Mouse (Mus musculus): Measurements from ENCODE around the gene Cd177. TPM values are rescaled to one million over a fixed set of nuclear protein-coding genes. Genes with fewer than 3 reads are reported as not detected.
"Not testable (repeated sequence)": the region's sequence is repeated elsewhere in the genome, so short reads cannot be mapped to it uniquely, and the experiment has no call there.

Cd177 gene
- polyA plus RNA-seq, 1 experiment = not detected

- no peak for TF ChIP-seq CTCF (IDR thresholded peaks at IDR 0.05; ENCODE audit: extremely low read depth, insufficient read depth, low read length)
- no peak for TF ChIP-seq POLR2A (IDR thresholded peaks at IDR 0.05; ENCODE audit: extremely low read depth, insufficient read depth, low read length)
- no peak overlapping the region for H3K4me3 ChIP-seq (ENCODE audit: insufficient read depth, low read length)
- H3K27ac ChIP-seq (ENCODE audit: insufficient read depth, low read length) = no peak overlapping the region
- no peaks in the 10 kb centered on the region for H3K4me1 ChIP-seq (ENCODE audit: control insufficient read depth, insufficient read depth, low read length)
Observed at GRCm38 (mm10) chr7:24761161-24761560, 1.1 kb upstream of the Cd177 start.

GRCm38 (mm10) chr7:24758520-24758919 lies 1.6 kb downstream of the Cd177 start:
- no peak for TF ChIP-seq CTCF (IDR thresholded peaks at IDR 0.05; ENCODE audit: extremely low read depth, insufficient read depth, low read length)
- no peak for TF ChIP-seq POLR2A (IDR thresholded peaks at IDR 0.05; ENCODE audit: extremely low read depth, insufficient read depth, low read length)
- Histone ChIP-seq H3K4me3 (ENCODE audit: insufficient read depth, low read length) (no peak overlapping the region), H3K27ac (ENCODE audit: insufficient read depth, low read length) (no peak overlapping the region), H3K4me1 (ENCODE audit: control insufficient read depth, insufficient read depth, low read length) (no peaks in the 10 kb centered on the region)

DNA sequence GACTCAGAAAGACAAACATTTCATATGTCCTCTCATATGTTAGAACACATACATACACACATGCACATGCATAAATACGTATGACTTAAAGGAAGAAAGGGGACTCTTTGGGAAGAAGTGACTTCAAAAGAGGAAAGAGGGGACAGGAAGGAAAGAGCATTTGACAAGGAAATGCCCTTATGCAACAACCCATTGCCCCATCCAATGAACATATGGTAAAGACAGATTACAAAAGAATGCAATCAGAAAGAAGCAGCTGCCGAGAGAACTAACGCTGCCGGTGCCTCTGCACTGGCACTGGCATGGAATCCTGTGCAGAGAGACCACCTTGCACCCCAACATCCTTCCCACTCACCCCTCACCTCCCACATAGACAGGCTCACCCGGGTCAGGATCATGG lies 6.6 kb downstream of the Cd177 start:
- no peaks in the 10 kb centered on the region for H3K4me1 ChIP-seq (ENCODE audit: control insufficient read depth, insufficient read depth, low read length)
- H3K27ac ChIP-seq (ENCODE audit: insufficient read depth, low read length) = no peak overlapping the region
- TF ChIP-seq POLR2A (IDR thresholded peaks at IDR 0.05; ENCODE audit: extremely low read depth, insufficient read depth, low read length) (no peak), CTCF (IDR thresholded peaks at IDR 0.05; ENCODE audit: extremely low read depth, insufficient read depth, low read length) (no peak)
- H3K4me3 ChIP-seq (ENCODE audit: insufficient read depth, low read length) = no peak overlapping the region

DNA sequence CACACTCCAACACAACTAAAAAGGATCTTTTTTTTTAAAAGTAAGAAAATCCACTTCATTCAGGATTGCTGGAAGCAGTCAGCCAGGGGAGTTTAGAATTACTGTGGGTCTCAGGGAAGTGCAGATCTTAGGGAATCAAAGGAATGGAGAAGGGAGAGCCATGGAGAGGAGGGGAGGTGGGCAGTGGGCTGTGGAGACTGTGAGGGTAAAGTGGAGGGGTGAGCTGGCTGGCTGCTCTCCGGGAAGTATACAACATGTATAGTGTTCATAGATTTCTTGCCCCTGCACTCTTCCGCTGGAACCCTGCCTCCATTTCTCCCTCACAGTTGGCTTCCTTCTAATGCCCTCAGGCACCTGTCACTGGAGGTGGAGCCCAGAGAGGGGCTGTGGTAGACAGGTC lies 8.5 kb downstream of the Cd177 start:
- TF ChIP-seq CTCF (IDR thresholded peaks at IDR 0.05; ENCODE audit: extremely low read depth, insufficient read depth, low read length) (no peak), POLR2A (IDR thresholded peaks at IDR 0.05; ENCODE audit: extremely low read depth, insufficient read depth, low read length) (no peak)
- H3K27ac ChIP-seq (ENCODE audit: insufficient read depth, low read length) = no peak overlapping the region
- H3K4me1 ChIP-seq (ENCODE audit: control insufficient read depth, insufficient read depth, low read length) = no peaks in the 10 kb centered on the region
- H3K4me3 ChIP-seq (ENCODE audit: insufficient read depth, low read length) = no peak overlapping the region

- Histone ChIP-seq H3K27ac (ENCODE audit: insufficient read depth, low read length) (no peak overlapping the region), H3K4me3 (ENCODE audit: insufficient read depth, low read length) (no peak overlapping the region), H3K4me1 (ENCODE audit: control insufficient read depth, insufficient read depth, low read length) (no peaks in the 10 kb centered on the region)
- TF ChIP-seq CTCF (IDR thresholded peaks at IDR 0.05; ENCODE audit: extremely low read depth, insufficient read depth, low read length) (no peak), POLR2A (IDR thresholded peaks at IDR 0.05; ENCODE audit: extremely low read depth, insufficient read depth, low read length) (no peak)
Observed at GRCm38 (mm10) chr7:24750695-24751094, 9.4 kb downstream of the Cd177 start.

DNA sequence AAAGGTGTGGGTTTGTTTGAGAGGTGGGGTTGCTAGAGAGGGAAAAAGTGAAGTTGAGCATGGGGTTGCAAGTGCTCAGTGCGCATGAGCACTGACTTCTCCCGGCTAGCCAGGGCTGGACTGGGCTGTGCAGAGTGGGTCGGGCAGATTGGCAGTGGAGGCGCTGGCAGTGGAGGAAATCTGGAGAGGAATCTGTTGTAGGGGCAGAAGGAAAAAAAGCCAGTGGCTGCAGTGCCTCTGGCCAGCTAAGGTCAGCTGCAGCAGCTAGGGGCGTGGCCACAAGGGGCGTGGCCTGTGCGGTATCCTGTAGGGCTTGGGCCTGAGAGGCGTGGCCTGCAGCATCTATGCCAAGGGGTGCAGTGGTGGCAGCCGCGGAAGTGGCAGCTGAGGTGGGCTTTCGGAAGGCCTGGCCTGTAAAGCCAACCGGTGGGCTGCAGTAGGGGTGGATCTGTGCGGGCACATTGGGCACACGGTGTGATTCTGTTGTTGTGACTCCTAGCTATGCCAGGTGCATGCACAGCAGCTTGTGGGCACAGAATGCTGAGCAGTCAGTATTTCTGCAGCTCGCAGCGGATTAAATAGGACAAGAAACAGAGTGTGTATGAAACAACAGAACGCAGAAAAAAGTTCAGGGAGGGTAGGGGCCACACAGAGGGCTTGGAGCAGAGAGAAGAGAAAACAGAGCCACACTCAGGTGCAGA lies 24.0 kb downstream of the Cd177 start:
- Histone ChIP-seq H3K4me3 (ENCODE audit: insufficient read depth, low read length) (no peak overlapping the region), H3K4me1 (ENCODE audit: control insufficient read depth, insufficient read depth, low read length) (no peaks in the 10 kb centered on the region), H3K27ac (ENCODE audit: insufficient read depth, low read length) (no peak overlapping the region)
- TF ChIP-seq POLR2A (IDR thresholded peaks at IDR 0.05; ENCODE audit: extremely low read depth, insufficient read depth, low read length) (no peak), CTCF (IDR thresholded peaks at IDR 0.05; ENCODE audit: extremely low read depth, insufficient read depth, low read length) (no peak)

DNA sequence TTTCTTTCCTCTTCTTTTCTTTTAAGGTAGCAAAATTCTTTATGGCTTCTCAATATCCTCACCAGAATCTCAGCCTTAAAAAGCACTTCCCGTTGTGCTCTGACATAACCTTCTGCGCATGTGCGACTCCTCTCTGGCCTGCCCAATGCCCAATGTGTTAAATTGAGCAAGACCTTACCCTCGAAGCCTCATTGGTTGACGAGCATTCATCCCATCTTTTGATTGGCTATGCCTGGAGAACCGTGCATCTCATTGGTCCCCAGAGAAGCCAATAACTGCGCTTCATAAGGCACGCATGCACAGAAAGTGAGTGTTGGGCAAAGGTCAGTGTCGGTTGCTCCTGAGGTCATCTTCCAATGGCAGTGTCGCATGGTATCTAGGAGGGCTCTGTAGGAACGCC lies 33.3 kb downstream of the Cd177 start, which contains the start of gene Gm4763:
Gm4763 (minus strand) TSS at position 101 of the 400 bp plus-strand sequence.
- H3K4me1 ChIP-seq (ENCODE audit: control insufficient read depth, insufficient read depth, low read length); H3K4me3 ChIP-seq (ENCODE audit: insufficient read depth, low read length); H3K27ac ChIP-seq (ENCODE audit: insufficient read depth, low read length): not testable (repeated sequence)

DNA sequence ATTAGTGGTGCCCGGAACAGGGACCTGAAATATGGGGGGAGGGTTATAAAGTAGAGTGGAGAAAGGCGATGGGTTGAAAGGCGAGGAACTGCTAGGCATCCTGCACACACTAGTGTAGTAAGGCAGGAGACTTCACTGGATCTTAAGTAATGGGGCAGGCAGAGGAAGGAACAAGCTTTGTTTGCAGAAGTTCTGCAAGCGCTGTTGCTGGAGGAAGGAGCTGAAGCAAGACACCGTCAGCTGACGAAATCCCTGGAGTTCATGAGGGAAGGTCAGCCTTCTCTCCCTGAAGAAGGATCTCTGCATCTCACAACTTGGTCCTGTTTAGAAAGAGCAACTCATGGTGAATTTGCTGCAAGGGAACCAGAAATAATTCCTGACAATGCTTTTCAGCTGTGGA lies 45.1 kb downstream of the Cd177 start:
- H3K27ac ChIP-seq (ENCODE audit: insufficient read depth, low read length) = no peak overlapping the region
- TF ChIP-seq POLR2A (IDR thresholded peaks at IDR 0.05; ENCODE audit: extremely low read depth, insufficient read depth, low read length) (no peak), CTCF (IDR thresholded peaks at IDR 0.05; ENCODE audit: extremely low read depth, insufficient read depth, low read length) (no peak)
- peaks cover 4% of the 10 kb centered on the region; the same call in 1 of the 2 replicates for H3K4me1 ChIP-seq (ENCODE audit: control insufficient read depth, insufficient read depth, low read length)
- no peak overlapping the region for H3K4me3 ChIP-seq (ENCODE audit: insufficient read depth, low read length)

GRCm38 (mm10) chr7:24708832-24709292 lies 51.2 kb downstream of the Cd177 start, which contains the start of gene BC049730:
BC049730 (plus strand) TSS chr7:24709242.
- TF ChIP-seq POLR2A (IDR thresholded peaks at IDR 0.05; ENCODE audit: extremely low read depth, insufficient read depth, low read length) (no peak), CTCF (IDR thresholded peaks at IDR 0.05; ENCODE audit: extremely low read depth, insufficient read depth, low read length) (no peak)
- H3K4me1 ChIP-seq (ENCODE audit: control insufficient read depth, insufficient read depth, low read length) = no peaks in the 10 kb centered on the region
- H3K27ac ChIP-seq (ENCODE audit: insufficient read depth, low read length) = no peak within 1 kb of the TSS
- H3K4me3 ChIP-seq (ENCODE audit: insufficient read depth, low read length) = no peak within 1 kb of the TSS

- not testable (repeated sequence) for H3K4me3 ChIP-seq (ENCODE audit: insufficient read depth, low read length); H3K4me1 ChIP-seq (ENCODE audit: control insufficient read depth, insufficient read depth, low read length); H3K27ac ChIP-seq (ENCODE audit: insufficient read depth, low read length)
Observed at GRCm38 (mm10) chr7:24702841-24703240, 57.3 kb downstream of the Cd177 start.

GRCm38 (mm10) chr7:24697891-24698290 lies 62.2 kb downstream of the Cd177 start:
- H3K4me1 ChIP-seq (ENCODE audit: control insufficient read depth, insufficient read depth, low read length); H3K27ac ChIP-seq (ENCODE audit: insufficient read depth, low read length); H3K4me3 ChIP-seq (ENCODE audit: insufficient read depth, low read length): not testable (repeated sequence)

Other genes starting within 250 kb of the Cd177 start
- gene AC161166.1, start 247.9 kb downstream of the Cd177 start, polyA plus RNA-seq (2012; rRNA removed) = not detected in 2 replicates
- 52.9 and 53.9 TPM in 2 replicates for gene Irgq, start 229.6 kb downstream of the Cd177 start, polyA plus RNA-seq (2012; rRNA removed)
- 0.33 TPM in 1 of 2 replicates, not detected in the other for gene Pinlyp, start 214.2 kb downstream of the Cd177 start, polyA plus RNA-seq (2012; rRNA removed)
- 41.6 and 46.2 TPM in 2 replicates for gene Xrcc1, start 214.0 kb downstream of the Cd177 start, polyA plus RNA-seq (2012; rRNA removed)
- 18.4 and 19.4 TPM in 2 replicates for gene Ethe1, start 172.8 kb downstream of the Cd177 start, polyA plus RNA-seq (2012; rRNA removed)
- 7.3 and 7.4 TPM in 2 replicates for gene Zfp575, start 172.7 kb downstream of the Cd177 start, polyA plus RNA-seq (2012; rRNA removed)
- 0.08 and 0.11 TPM in 2 replicates for gene Phldb3, start 149.5 kb downstream of the Cd177 start, polyA plus RNA-seq (2012; rRNA removed)
- not detected in 2 replicates for gene Lypd3, start 123.8 kb downstream of the Cd177 start, polyA plus RNA-seq (2012; rRNA removed)
- gene Tex101, start 83.6 kb downstream of the Cd177 start, polyA plus RNA-seq (2012; rRNA removed) = not detected in 2 replicates
- gene BC049730, start 51.1 kb downstream of the Cd177 start, polyA plus RNA-seq (2012; rRNA removed) = not detected in 2 replicates
- gene Gm4763, start 33.4 kb downstream of the Cd177 start, polyA plus RNA-seq (2012; rRNA removed) = not detected in 2 replicates
- gene Ceacam10, start 16.9 kb upstream of the Cd177 start, polyA plus RNA-seq (2012; rRNA removed) = 0.19 TPM in 1 of 2 replicates, not detected in the other
- gene Gm9844, start 101.9 kb upstream of the Cd177 start, polyA plus RNA-seq (2012; rRNA removed) = 10.5 and 13.5 TPM in 2 replicates
- not detected in 2 replicates for gene Lypd4, start 109.6 kb upstream of the Cd177 start, polyA plus RNA-seq (2012; rRNA removed)
- gene Dmrtc2, start 109.7 kb upstream of the Cd177 start, polyA plus RNA-seq (2012; rRNA removed) = not detected in 2 replicates
- gene Rps19, start 124.1 kb upstream of the Cd177 start, polyA plus RNA-seq (2012; rRNA removed) = 393 and 394 TPM in 2 replicates
- gene Cd79a, start 137.1 kb upstream of the Cd177 start, polyA plus RNA-seq (2012; rRNA removed) = 1.2 and 1.4 TPM in 2 replicates
- 133 and 163 TPM in 2 replicates for gene Arhgef1, start 142.6 kb upstream of the Cd177 start, polyA plus RNA-seq (2012; rRNA removed)
- 0.15 TPM in 1 of 2 replicates, not detected in the other for gene Gm4881, start 184.2 kb upstream of the Cd177 start, polyA plus RNA-seq (2012; rRNA removed)
- gene Rabac1, start 212.4 kb upstream of the Cd177 start, polyA plus RNA-seq (2012; rRNA removed) = 396 and 421 TPM in 2 replicates
- 899 and 943 TPM in 2 replicates for gene Atp1a3, start 245.6 kb upstream of the Cd177 start, polyA plus RNA-seq (2012; rRNA removed)